Mouse (Mus musculus) lung, postnatal 0 days (tissue): ENCODE measurements at regions not wholly inside any gene's neighbourhood (a gene's known extent, or its start where the extent isn't known, plus 50 kb on each side); places are given as distances from the start of the nearest gene placed in this dataset.

Experiments used
- CTCF ChIP-seq: IDR thresholded peaks from 2 replicates; pipeline ENCODE4 v1.5.1; 2016; ENCODE audit warnings: antibody characterized with exemption, mild to moderate bottlenecking
- EP300 ChIP-seq: IDR thresholded peaks from 2 replicates; pipeline ENCODE4 v1.6.1; 2016; ENCODE audit warnings: antibody characterized with exemption, mild to moderate bottlenecking, control low read depth

- no peak for TF ChIP-seq CTCF
- no peak for TF ChIP-seq EP300
These were observed 498.7 kb upstream of the N6amt1 start for GRCm38 (mm10) chr16:86855312-86855711.
